Mouse (Mus musculus): ENCODE data around the gene Snx18.

Snx18 gene

GRCm38 (mm10) chr13:113617891-113618823 is at the start of gene Snx18:
Snx18 (minus strand) TSS chr13:113618564.
- peak; percentile 71 to 89 for DNase-seq (ENCODE audit: low spot score in 2 of 2)

- DNase-seq (ENCODE audit: low spot score in 2 of 2) = no peak
Measured at GRCm38 (mm10) chr13:113663883-113664282, 45.5 kb upstream of the Snx18 start.

- DNase-seq (ENCODE audit: low spot score in 2 of 2) = no peak
Measured at GRCm38 (mm10) chr13:113663151-113663779, 44.9 kb upstream of the Snx18 start, which contains the start of gene Hspb3. Hspb3 (minus strand) TSS chr13:113663676.

- no peak for DNase-seq (ENCODE audit: low spot score in 2 of 2)
Measured at GRCm38 (mm10) chr13:113661826-113662271, 43.5 kb upstream of the Snx18 start.

- no peak for DNase-seq (ENCODE audit: low spot score in 2 of 2)
Measured at GRCm38 (mm10) chr13:113660576-113661310, 42.4 kb upstream of the Snx18 start.

- no peak for DNase-seq (ENCODE audit: low spot score in 2 of 2)
Measured at GRCm38 (mm10) chr13:113657204-113657603, 38.8 kb upstream of the Snx18 start.

- no peak for DNase-seq (ENCODE audit: low spot score in 2 of 2)
Measured at GRCm38 (mm10) chr13:113656639-113657038, 38.3 kb upstream of the Snx18 start.

- DNase-seq (ENCODE audit: low spot score in 2 of 2) = no peak
Measured at GRCm38 (mm10) chr13:113655511-113655910, 37.1 kb upstream of the Snx18 start.

GRCm38 (mm10) chr13:113640944-113641597 is 22.7 kb upstream of the Snx18 start:
- DNase-seq (ENCODE audit: low spot score in 2 of 2) = no peak

- DNase-seq (ENCODE audit: low spot score in 2 of 2) = no peak
Measured at GRCm38 (mm10) chr13:113638914-113639313, 20.6 kb upstream of the Snx18 start.

- no peak for DNase-seq (ENCODE audit: low spot score in 2 of 2)
Measured at GRCm38 (mm10) chr13:113635799-113636222, 17.4 kb upstream of the Snx18 start.

- DNase-seq (ENCODE audit: low spot score in 2 of 2) = no peak
Measured at GRCm38 (mm10) chr13:113634732-113635481, 16.5 kb upstream of the Snx18 start.

- no peak for DNase-seq (ENCODE audit: low spot score in 2 of 2)
Measured at GRCm38 (mm10) chr13:113632506-113632905, 14.1 kb upstream of the Snx18 start.

GRCm38 (mm10) chr13:113627601-113628000 is 9.2 kb upstream of the Snx18 start:
- DNase-seq (ENCODE audit: low spot score in 2 of 2) = no peak

GRCm38 (mm10) chr13:113622865-113623255 is 4.5 kb upstream of the Snx18 start:
- no peak for DNase-seq (ENCODE audit: low spot score in 2 of 2)

- DNase-seq (ENCODE audit: low spot score in 2 of 2) = no peak
Measured at GRCm38 (mm10) chr13:113622122-113622864, 3.9 kb upstream of the Snx18 start.

- peak in 1 of 2 experiments; percentile 9 for DNase-seq (ENCODE audit: low spot score in 2 of 2)
Measured at GRCm38 (mm10) chr13:113619003-113619402, 639 bp upstream of the Snx18 start.

- DNase-seq (ENCODE audit: low spot score in 2 of 2) = peak in 1 of 2 experiments; percentile 33
Measured at GRCm38 (mm10) chr13:113617338-113617890, 950 bp downstream of the Snx18 start.

- DNase-seq (ENCODE audit: low spot score in 2 of 2) = no peak
Measured at GRCm38 (mm10) chr13:113616751-113617337, 1.5 kb downstream of the Snx18 start.

Measured in spleen, postnatal 10 days (tissue).